Mouse (Mus musculus): Measurements from ENCODE around the gene Fzd4.

GRCm38 (mm10) chr7:89404734-89405440 lies 732 bp downstream of the Fzd4 start:
- TF ChIP-seq CTCF (IDR thresholded peaks at IDR 0.05; ENCODE audit: low read depth, low read length) (no peak), TAL1 (conservative IDR thresholded peaks at IDR 0.05; ENCODE audit: low read depth, low read length) (no peak), GATA1 (IDR thresholded peaks at IDR 0.05; ENCODE audit: borderline replicate concordance, low read length) (no peak), GATA2 (IDR thresholded peaks at IDR 0.05; ENCODE audit: borderline replicate concordance, low read depth, low read length) (no peak)

Measured in G1E (cell line).